Mouse (Mus musculus) adrenal gland, adult 8-10 months (tissue): ENCODE results near the gene Ltk. TPM values are rescaled to one million over a fixed set of nuclear protein-coding genes. Genes with fewer than 3 reads are reported as not detected.

Experiments used
- total RNA-seq, 4 experiments: library from RNA; stranded (reverse); gene quantifications; 2 replicates each; pipeline ENCODE4 v1.2.4; 2022

Ltk gene
- total RNA-seq, 4 experiments from 2014 or later: 0.78 to 2.3 (median 1.6) TPM

Other genes with a start within 250 kb of the Ltk start
- gene Exd1, start 212.8 kb downstream of the Ltk start, total RNA-seq: 1 to 10 TPM in 3 of 4 experiments, under 1 TPM in 1; 0.99 to 2.1 (median 1.1) TPM
- gene Chp1, start 212.7 kb downstream of the Ltk start, total RNA-seq: 100 to 1,000 TPM; 229 to 290 (median 261) TPM
- gene Nusap1, start 142.1 kb downstream of the Ltk start, total RNA-seq: 1 to 10 TPM in 3 of 4 experiments, under 1 TPM in 1; 0.64 to 1.8 (median 1.4) TPM
- gene Oip5, start 142.0 kb downstream of the Ltk start, total RNA-seq: 1 to 10 TPM in 3 of 4 experiments, under 1 TPM in 1; 0.65 to 1.8 (median 1.2) TPM
- gene Ndufaf1, start 97.6 kb downstream of the Ltk start, total RNA-seq: 10 to 100 TPM; 37.8 to 47.3 (median 43.0) TPM
- 10 to 100 TPM; 27.3 to 33.0 (median 28.7) TPM for gene Rtf1, start 85.4 kb downstream of the Ltk start, total RNA-seq
- gene Itpka, start 18.1 kb downstream of the Ltk start, total RNA-seq: 1 to 10 TPM; 1.5 to 2.0 (median 1.8) TPM
- gene Rpap1, start 27.1 kb upstream of the Ltk start, total RNA-seq: 10 to 100 TPM; 18.2 to 30.2 (median 22.7) TPM
- gene Tyro3, start 37.3 kb upstream of the Ltk start, total RNA-seq: 1 to 10 TPM; 3.9 to 5.2 (median 4.4) TPM
- 10 to 100 TPM; 34.3 to 65.1 (median 55.9) TPM for gene Mga, start 136.8 kb upstream of the Ltk start, total RNA-seq
- 10 to 100 TPM in 3 of 4 experiments, 1 to 10 TPM in 1; 9.1 to 22.4 (median 16.9) TPM for gene Mapkbp1, start 212.3 kb upstream of the Ltk start, total RNA-seq